Mouse (Mus musculus) hindbrain, embryonic 15.5 days (tissue): ENCODE results near the gene Zbtb48. TPM values are rescaled to one million over a fixed set of nuclear protein-coding genes. Genes with fewer than 3 reads are reported as not detected.
A peak's percentile ranks its signal among the peaks of the same experiment; 100 is the strongest.

Experiments
- ATAC-seq: fragments of 200-750 bp; cut with Nextera tagmentation; 2 replicates; pipeline ENCODE4 v1.8.0; 2017; ENCODE audit warnings: low read depth, moderate number of reproducible peaks, moderate TSS enrichment; ENCODE audit not compliant: low FRiP score
- H3K27ac ChIP-seq: fragments of 300-500 bp; sonication (generic); replicated peaks from 2 replicates; pipeline ENCODE4 v1.5.1; 2015; ENCODE audit warnings: mild to moderate bottlenecking, inconsistent platforms
- H3K27me3 ChIP-seq: fragments of 300-500 bp; sonication (generic); 2 replicates; pipeline ENCODE4 v1.6.1; 2015; ENCODE audit warnings: control low read depth, inconsistent platforms
- H3K36me3 ChIP-seq: fragments of 300-500 bp; sonication (generic); 2 replicates; pipeline ENCODE4 v1.6.1; 2015; ENCODE audit warnings: control low read depth, inconsistent platforms
- H3K4me1 ChIP-seq: fragments of 300-500 bp; sonication (generic); replicated peaks from 2 replicates; pipeline ENCODE4 v1.6.1; 2015; ENCODE audit warnings: control low read depth, inconsistent platforms
- H3K4me2 ChIP-seq: fragments of 300-500 bp; sonication (generic); 2 replicates; pipeline ENCODE4 v1.6.1; 2015; ENCODE audit warnings: moderate library complexity, mild to moderate bottlenecking, inconsistent platforms
- H3K4me3 ChIP-seq: fragments of 300-500 bp; sonication (generic); 2 replicates; pipeline ENCODE4 v1.5.1; 2015; ENCODE audit warnings: mild to moderate bottlenecking, inconsistent platforms
- H3K9ac ChIP-seq: fragments of 300-500 bp; sonication (generic); 2 replicates; pipeline ENCODE4 v1.6.1; 2015; ENCODE audit warnings: inconsistent platforms
- H3K9me3 ChIP-seq: fragments of 300-500 bp; sonication (generic); 2 replicates; pipeline ENCODE4 v1.6.1; 2016; ENCODE audit warnings: control low read depth, inconsistent platforms
- WGBS: fragments of 180-500 bp; shearing (Covaris S2); methylation state at CpG from one replicate; pipeline ENCODE4 v1.1.7; 2015; 5-methylcytosine and 5-hydroxymethylcytosine counted together
- polyA plus RNA-seq: library from polyadenylated mRNA; unstranded; fragments of >200 nt; fragmentation: Nextera tagmentation; extraction: Ambion mirVana; gene quantifications from 2 replicates; pipeline ENCODE4 v1.2.1, GENCODE M21; 2015

The Zbtb48 gene
- polyA plus RNA-seq, 1 experiment from 2014 or later: 18.5 TPM

DNA sequence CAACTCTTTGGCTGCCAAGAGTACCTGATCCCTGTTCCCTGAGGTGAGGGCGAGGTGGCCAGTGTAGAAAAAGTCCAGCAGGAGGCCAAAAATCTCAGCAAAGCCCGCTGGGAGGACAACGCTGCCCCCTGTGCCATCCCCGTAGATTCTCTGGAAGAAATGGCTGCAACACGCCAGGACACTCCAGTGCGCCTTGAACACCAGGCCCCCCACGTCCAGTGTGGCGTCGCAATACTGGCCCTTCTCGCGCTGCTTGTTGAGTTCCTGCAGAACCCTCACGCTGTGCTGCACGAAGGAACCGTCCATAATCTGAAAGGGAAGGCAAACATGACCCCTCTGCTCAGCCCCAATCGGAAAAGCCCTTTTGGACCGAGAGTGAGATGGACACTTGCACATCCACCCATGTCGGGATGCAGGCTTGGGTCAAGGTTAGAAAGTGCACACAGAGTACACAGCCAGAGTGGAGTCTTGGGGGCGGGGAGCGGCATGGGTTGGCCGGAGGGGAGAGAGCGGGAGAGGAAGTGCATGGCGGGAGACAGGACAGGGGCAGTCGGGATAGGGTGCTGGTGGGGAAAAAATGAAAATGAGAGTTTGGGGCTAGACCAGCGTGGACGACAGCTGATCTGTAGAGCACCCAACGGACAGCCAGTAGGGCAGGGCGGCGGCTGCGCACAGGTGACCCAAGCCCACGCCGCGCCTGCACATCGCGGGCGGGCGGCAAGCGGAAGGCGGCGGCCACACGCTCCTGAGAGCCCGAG lies 541 bp downstream of the Zbtb48 start:
- H3K4me2 ChIP-seq: peak overlapping the region; percentile 99
- H3K27me3 ChIP-seq: no peaks in the 10 kb centered on the region
- no peaks in the 10 kb centered on the region for H3K9me3 ChIP-seq
- H3K4me3 ChIP-seq: peak overlapping the region; percentile 84
- peak overlapping the region; percentile 70 for H3K27ac ChIP-seq
- peaks cover 58% of the 10 kb centered on the region for H3K4me1 ChIP-seq
- H3K9ac ChIP-seq: peak overlapping the region; percentile 88
- peaks cover 7% of the 10 kb centered on the region; the same call in 1 of the 2 replicates for H3K36me3 ChIP-seq
- ATAC-seq: peak; percentile 62
- WGBS: 4% methylated on average over 28 of the region's 41 CpGs

DNA sequence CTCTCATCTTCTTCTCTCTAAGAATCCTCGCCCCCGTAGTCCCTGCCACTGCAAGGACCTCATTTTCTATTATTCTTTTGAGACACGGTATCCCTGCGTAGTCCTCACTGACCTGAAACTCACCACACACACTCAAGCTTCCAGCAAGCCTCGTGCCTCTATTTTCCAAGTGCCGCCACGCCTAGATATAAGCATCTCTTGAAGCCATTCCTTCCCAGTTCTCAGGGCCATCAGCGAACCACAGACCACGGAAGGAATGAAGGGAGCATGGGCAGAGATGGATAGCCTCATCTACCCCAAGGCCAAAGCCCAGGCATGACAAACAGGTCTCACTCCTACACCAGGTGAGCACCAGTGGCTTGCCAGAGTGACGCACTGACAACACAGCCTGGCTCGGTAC lies 2.9 kb downstream of the Zbtb48 start:
- H3K27ac ChIP-seq: no peak overlapping the region
- 91% methylated on average over 11 of the region's 11 CpGs for WGBS
- peaks cover 30% of the 10 kb centered on the region for H3K36me3 ChIP-seq
- no peak overlapping the region for H3K9ac ChIP-seq
- H3K4me2 ChIP-seq: no peak overlapping the region
- H3K4me1 ChIP-seq: peaks cover 50% of the 10 kb centered on the region
- no peak overlapping the region for H3K4me3 ChIP-seq
- no peaks in the 10 kb centered on the region for H3K27me3 ChIP-seq
- no peaks in the 10 kb centered on the region for H3K9me3 ChIP-seq
- no peak for ATAC-seq

DNA sequence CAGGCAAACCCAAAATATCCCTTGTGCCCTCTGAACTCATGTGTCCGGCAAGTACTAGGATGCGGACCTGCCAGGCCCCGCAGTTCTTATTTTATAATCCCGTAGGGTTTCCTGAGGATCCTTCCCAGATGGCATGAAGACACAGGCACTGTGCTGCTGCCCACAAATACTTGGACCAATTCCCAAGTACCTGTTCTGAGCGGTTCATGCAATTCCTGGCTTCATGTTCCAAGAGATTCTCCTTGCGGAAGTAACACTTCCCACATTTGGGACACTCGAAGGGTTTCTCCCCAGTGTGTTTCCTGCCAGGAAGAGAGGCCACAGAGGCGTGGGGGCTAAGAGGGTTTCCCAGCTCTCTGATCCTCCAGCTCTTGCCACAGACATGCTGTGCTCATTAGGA lies 5.0 kb downstream of the Zbtb48 start:
- Histone ChIP-seq H3K27ac (no peak overlapping the region), H3K4me2 (no peak overlapping the region), H3K9ac (no peak overlapping the region), H3K9me3 (no peaks in the 10 kb centered on the region), H3K4me3 (no peak overlapping the region), H3K27me3 (no peaks in the 10 kb centered on the region), H3K36me3 (peaks cover 36% of the 10 kb centered on the region), H3K4me1 (peaks cover 37% of the 10 kb centered on the region)
- WGBS: 89% methylated on average over 8 of the region's 8 CpGs
- no peak for ATAC-seq

DNA sequence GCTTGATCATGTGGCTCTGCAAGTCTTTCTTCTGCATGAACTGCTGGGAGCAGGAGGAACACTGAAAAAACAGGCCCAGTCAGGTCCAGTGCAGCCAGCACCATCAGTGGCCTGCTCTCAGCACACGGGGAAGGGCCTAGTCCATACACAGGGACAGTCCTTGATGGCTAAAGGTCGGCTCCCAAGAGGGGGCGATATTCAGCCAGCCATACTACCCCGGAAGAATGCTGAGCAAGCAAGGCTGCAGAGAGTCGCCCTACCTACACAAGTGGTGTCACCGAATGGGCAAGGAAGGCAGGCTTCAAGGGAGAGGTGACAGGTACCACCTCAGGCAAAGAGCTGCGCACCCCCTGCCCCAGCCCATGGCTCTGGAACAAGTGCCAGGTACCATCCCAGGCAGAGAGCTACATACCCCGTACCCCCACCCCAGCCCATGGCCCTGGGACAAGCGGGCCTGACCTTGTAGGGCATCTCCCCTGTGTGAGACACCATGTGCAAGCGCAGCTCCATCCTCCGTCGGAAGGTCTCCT lies 5.8 kb downstream of the Zbtb48 start:
- Histone ChIP-seq H3K9me3 (no peaks in the 10 kb centered on the region), H3K27ac (no peak overlapping the region), H3K4me3 (no peak overlapping the region), H3K36me3 (peaks cover 36% of the 10 kb centered on the region), H3K9ac (no peak overlapping the region), H3K4me2 (no peak overlapping the region), H3K27me3 (no peaks in the 10 kb centered on the region), H3K4me1 (peaks cover 32% of the 10 kb centered on the region)
- WGBS: 73% methylated on average over 12 of the region's 12 CpGs
- ATAC-seq: no peak

DNA sequence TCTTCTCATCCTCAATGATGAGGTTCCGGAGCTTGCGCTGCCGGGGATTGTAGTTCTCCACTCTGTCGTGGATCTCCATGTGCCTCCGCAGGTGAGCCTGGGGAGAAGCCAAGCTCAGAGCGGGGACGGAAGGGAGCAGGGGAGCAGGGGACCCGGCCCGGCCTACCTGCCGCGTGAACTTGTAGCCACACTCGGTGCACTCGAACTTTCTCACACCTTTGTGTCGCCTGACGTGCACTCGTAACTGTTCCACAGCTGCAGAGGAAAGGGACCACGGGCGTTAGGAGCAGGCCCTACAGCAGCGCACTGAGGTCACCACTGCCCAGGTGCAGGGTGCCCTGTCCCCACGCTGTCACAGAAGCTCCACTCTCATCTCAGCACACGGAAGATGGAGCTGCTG lies 7.4 kb downstream of the Zbtb48 start:
- 96% methylated on average over 21 of the region's 21 CpGs for WGBS

DNA sequence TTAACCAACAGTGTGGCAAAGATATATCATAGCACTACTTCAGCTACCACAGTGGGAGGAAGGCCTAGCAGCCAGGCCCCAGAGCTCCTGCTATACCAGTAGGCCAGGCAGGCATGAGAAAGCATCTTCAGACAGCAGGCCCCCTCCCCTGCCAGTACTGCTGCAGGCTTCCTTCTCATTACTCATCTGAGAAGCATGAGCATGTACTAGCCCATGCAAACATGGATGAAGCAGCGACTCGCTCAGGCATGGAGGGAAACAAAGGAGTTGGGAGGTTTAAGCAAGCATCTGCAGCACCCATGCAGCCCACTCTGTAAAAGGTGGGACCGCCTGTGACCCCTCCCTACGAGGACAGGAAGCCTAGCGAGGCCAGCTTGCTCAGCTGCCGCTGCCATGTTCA lies 8.4 kb downstream of the Zbtb48 start:
- no peaks in the 10 kb centered on the region for H3K27me3 ChIP-seq
- no peak for ATAC-seq
- no peaks in the 10 kb centered on the region for H3K9me3 ChIP-seq
- 88% methylated on average over 6 of the region's 6 CpGs for WGBS
- peaks cover 7% of the 10 kb centered on the region for H3K4me1 ChIP-seq
- H3K4me2 ChIP-seq: no peak overlapping the region
- peaks cover 45% of the 10 kb centered on the region for H3K36me3 ChIP-seq
- no peak overlapping the region for H3K4me3 ChIP-seq
- no peak overlapping the region for H3K27ac ChIP-seq
- H3K9ac ChIP-seq: no peak overlapping the region

More for the DNA sequence above, 7.4 kb downstream of the Zbtb48 start:
- Histone ChIP-seq H3K4me3 (no peak overlapping the region), H3K9ac (no peak overlapping the region), H3K27ac (no peak overlapping the region), H3K4me1 (peaks cover 16% of the 10 kb centered on the region), H3K9me3 (no peaks in the 10 kb centered on the region), H3K36me3 (peaks cover 36% of the 10 kb centered on the region), H3K27me3 (no peaks in the 10 kb centered on the region), H3K4me2 (no peak overlapping the region)
- no peak for ATAC-seq

DNA sequence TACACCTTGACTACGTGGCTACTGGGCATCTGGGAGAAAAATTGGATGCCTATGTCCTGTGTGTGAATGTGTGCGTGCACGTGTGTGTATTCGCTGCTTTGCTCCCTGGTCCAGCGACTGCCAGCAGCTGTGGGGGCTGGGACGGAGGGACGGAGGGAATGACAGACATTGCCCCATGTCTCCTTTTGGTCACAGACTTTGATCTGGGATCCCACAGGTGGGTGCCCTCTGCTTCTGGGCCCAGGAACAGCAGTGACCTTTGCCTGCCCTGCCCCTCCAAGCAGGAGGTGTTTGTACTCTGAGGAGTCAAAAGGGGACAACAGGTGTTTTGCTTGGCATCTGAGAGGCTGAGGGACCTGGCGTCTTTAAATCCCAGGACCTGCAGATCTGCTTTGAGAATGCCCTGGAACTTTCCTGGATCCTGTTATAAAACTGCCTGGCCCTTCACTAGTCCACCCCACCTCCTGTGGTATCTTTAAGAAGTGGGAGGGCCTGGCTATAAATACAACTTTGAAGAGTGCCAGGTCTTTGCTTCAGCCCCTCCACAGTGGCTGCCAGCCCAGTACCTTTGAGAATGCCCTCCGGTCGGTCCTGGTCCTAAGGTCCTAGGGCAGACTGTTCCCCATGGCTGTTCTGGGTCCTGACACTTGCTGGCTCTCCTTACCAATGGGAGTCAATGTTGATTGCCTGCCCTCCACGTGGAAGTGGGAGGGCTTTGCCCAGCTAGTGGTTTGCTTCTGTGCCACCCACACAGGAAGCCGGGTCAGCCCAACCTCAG lies 14.2 kb downstream of the Zbtb48 start:
- ATAC-seq: no peak
- H3K4me2 ChIP-seq: no peak overlapping the region
- no peak overlapping the region for H3K4me3 ChIP-seq
- peaks cover 8% of the 10 kb centered on the region for H3K27me3 ChIP-seq
- no peaks in the 10 kb centered on the region for H3K9me3 ChIP-seq
- no peak overlapping the region for H3K27ac ChIP-seq
- WGBS: 85% methylated on average over 12 of the region's 12 CpGs
- peaks cover 25% of the 10 kb centered on the region for H3K4me1 ChIP-seq
- 0 out of 2 replicates have a peak, but pooled peaks cover 9% of the 10 kb centered on the region for H3K36me3 ChIP-seq
- no peak overlapping the region for H3K9ac ChIP-seq

DNA sequence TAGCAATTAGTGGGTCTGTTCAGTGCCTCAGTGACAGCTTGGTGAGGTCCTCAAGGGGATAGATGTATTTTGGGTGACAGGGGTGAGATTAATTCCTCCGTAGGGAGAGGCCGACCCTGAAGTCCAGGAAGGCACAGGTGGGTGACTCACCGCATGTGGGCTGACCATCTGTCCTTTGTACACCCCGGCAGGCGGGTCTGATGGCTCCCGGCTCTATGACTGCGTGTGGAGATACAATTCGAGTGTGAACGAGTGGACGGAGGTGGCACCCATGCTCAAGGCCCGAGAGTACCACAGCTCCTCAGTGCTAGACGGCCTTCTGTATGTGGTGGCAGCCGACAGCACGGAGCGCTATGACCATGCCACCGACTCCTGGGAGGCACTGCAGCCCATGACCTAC lies 15.4 kb downstream of the Zbtb48 start:
- Histone ChIP-seq H3K9ac (no peak overlapping the region), H3K4me2 (no peak overlapping the region), H3K27ac (no peak overlapping the region), H3K27me3 (peaks cover 13% of the 10 kb centered on the region), H3K9me3 (no peaks in the 10 kb centered on the region), H3K36me3 (0 out of 2 replicates have a peak, but pooled peaks cover 9% of the 10 kb centered on the region), H3K4me3 (no peak overlapping the region), H3K4me1 (peaks cover 36% of the 10 kb centered on the region)
- 93% methylated on average over 16 of the region's 16 CpGs for WGBS
- ATAC-seq: no peak

DNA sequence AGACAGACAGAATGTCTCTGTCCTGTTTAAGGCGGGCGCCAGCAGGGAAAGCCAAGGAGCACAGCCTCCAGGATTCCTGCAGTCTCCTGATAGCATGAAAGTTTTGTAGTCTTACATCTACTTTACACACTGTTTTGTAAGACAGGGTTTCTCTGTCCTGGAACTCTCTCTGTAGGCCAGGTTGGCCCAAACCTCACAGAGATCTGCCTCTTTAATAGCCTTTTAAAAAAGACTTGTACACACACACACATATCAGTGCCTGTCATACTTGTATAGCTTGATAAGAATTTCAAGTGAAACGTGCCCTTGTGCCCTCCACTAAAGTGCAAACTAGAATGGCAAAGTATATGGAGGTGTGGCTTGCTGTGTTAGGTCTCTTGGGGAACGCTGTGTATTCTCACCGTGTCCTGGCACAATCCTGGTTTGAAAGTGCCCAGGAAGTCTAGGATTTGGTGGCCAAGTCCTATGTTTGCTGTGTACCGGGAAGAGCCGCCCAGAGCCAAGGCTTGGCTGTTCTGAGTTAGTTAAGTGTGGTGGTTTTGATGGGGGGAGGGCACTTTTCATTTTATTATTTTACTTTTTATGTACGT lies 16.2 kb downstream of the Zbtb48 start:
- Histone ChIP-seq H3K36me3 (0 out of 2 replicates have a peak, but pooled peaks cover 9% of the 10 kb centered on the region), H3K9ac (0 out of 2 replicates have a peak overlapping the region, but pooled peaks have one; percentile 7), H3K27ac (no peak overlapping the region), H3K4me1 (peaks cover 38% of the 10 kb centered on the region), H3K27me3 (peaks cover 21% of the 10 kb centered on the region), H3K9me3 (no peaks in the 10 kb centered on the region), H3K4me3 (peak overlapping the region; percentile 69; the same call in 1 of the 2 replicates), H3K4me2 (peak overlapping the region; percentile 99)
- no peak for ATAC-seq
- 82% methylated on average over 8 of the region's 8 CpGs for WGBS

DNA sequence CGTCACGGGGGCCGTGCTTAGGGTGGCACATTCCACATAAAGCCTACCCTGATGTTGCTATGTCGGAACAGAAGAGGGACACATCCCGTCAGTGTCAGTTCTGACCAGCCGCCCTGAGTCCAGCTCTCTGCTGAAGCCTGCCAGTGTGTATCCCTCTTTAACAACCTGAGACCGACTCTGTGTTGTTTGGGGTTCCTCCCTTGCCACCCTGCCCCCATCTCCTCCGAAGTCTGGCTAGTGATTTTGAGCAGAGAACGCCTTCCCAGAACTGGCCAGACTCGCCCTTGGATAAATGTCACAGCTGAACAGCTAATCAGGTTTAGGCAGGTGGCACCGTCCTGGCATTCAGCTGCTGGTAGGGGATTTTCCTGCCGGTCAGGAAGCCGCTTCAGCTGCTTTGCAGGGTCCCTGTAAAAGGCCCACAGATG lies 16.8 kb downstream of the Zbtb48 start:
- peak overlapping the region; percentile 99 for H3K4me2 ChIP-seq
- H3K4me3 ChIP-seq: peak overlapping the region; percentile 69
- H3K36me3 ChIP-seq: 0 out of 2 replicates have a peak, but pooled peaks cover 9% of the 10 kb centered on the region
- H3K4me1 ChIP-seq: peaks cover 38% of the 10 kb centered on the region
- H3K27me3 ChIP-seq: peaks cover 23% of the 10 kb centered on the region
- no peaks in the 10 kb centered on the region for H3K9me3 ChIP-seq
- WGBS: 14% methylated on average over 13 of the region's 13 CpGs
- no peak overlapping the region for H3K27ac ChIP-seq
- no peak for ATAC-seq
- peak overlapping the region; percentile 7; the same call in 1 of the 2 replicates for H3K9ac ChIP-seq

DNA sequence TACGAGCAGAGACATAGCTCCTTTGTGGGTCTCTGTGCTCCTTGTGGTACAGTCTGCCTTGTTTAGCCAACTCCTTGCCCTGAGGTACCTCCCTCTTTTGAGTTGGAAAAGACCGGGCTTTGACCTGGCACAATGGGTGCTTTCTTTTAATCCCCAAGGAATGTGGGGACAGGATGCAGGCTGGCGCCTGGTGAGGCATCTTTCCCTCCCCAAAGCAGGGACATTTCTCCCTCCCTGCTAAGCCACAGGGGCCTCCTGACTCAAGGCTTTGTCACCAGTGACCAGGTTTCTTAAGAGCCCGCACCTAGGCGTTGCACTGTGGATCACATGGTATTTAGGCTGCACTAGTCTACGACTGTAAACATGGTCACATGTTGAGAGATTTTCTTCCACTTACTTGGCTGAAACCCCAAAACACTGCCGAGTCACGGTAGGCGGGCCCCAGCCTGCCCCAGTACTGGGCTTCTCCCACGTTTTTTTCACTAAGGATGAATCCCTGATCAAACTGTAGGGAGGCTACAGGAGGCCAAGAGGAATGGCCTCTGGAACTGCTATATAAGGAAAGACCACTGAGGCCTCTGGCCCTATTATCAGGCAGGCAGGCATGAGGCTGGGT lies 17.3 kb downstream of the Zbtb48 start:
- H3K4me2 ChIP-seq: peak overlapping the region; percentile 99
- peak overlapping the region; percentile 69 for H3K4me3 ChIP-seq
- H3K27me3 ChIP-seq: peaks cover 23% of the 10 kb centered on the region
- no peak; the same call in 1 of the 2 replicates for ATAC-seq
- WGBS: 4% methylated on average over 10 of the region's 10 CpGs
- H3K9me3 ChIP-seq: no peaks in the 10 kb centered on the region
- H3K9ac ChIP-seq: peak overlapping the region; percentile 59
- 0 out of 2 replicates have a peak, but pooled peaks cover 9% of the 10 kb centered on the region for H3K36me3 ChIP-seq
- H3K4me1 ChIP-seq: peaks cover 38% of the 10 kb centered on the region
- H3K27ac ChIP-seq: no peak overlapping the region
